Mouse (Mus musculus): Measurements from ENCODE around the gene Aldh18a1.

- TF ChIP-seq EP300 (IDR thresholded peaks at IDR 0.05; ENCODE audit: insufficient read depth, low read depth, low read length) (no peak), POLR2A (IDR thresholded peaks at IDR 0.05; ENCODE audit: insufficient read depth, low read length) (no peak), CTCF (IDR thresholded peaks at IDR 0.05; ENCODE audit: low read depth, low read length) (no peak)
These were observed 17.5 kb downstream of the Aldh18a1 start for GRCm38 (mm10) chr19:40570726-40571125.

Measured in ES-Bruce4 (cell line).